Mouse (Mus musculus): Measurements from ENCODE around the gene Gm28043. TPM values are rescaled to one million over a fixed set of nuclear protein-coding genes. Genes with fewer than 3 reads are reported as not detected.
"Not testable (repeated sequence)": the region's sequence is repeated elsewhere in the genome, so short reads cannot be mapped to it uniquely, and the experiment has no call there.

Gene Gm28043
- polyA plus RNA-seq, 1 experiment from 2014 or later = 2.6 TPM

DNA sequence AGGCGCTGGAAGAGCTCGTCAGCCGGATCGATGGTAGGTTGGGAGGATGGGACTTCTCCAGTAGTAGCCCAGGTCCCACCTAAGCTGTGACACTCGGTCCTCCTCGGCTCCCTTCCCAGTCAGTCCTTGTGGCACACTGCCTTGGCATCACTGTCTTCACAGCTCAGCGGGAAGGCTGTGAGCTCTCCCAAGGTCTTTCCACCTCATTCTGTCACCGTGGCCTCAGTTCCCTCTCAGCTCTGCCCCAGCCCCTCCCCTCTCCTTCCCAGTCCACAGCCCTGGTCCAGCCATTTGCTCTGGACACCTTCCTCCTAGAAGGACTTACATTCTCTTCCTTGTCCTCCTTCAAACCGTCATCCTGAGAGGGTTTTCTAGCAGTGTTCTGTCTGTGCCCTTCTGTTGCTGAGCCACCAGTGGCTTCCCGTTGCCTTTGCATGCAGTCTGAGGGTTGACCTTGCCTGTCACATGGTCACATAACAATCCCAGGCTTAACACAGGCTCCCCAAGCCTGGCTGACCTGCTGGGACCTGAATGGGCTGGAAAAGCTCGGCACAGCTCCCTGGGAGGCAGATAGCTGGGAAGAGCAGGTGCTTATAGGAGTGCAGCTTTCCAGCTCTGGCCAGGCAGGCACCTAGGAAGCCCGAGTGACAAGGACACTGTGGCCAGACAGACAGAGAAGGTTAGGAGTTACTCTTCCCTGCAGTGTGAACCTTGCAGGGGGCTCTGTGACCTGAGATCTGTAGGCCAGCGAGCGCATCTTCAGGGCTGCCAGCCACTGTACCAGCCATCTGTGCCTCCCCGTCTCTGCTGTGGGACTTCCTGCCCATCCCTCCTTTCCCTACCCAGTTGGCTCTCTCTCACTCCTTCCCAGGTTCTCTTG is 18.5 kb upstream of the Gm28043 start:
- no peaks in the 10 kb centered on the region for H3K9me3 ChIP-seq
- no peaks in the 10 kb centered on the region for H3K27me3 ChIP-seq (replicated peaks)
- no peak overlapping the region for H3K4me3 ChIP-seq (replicated peaks)
- H3K4me2 ChIP-seq = no peak overlapping the region
- 0 out of 2 replicates have a peak, but pooled peaks have one; percentile 25 for ATAC-seq (ENCODE audit: insufficient read depth, low FRiP score, low read depth)
- peaks cover 25% of the 10 kb centered on the region for H3K36me3 ChIP-seq
- no peak overlapping the region for H3K9ac ChIP-seq
- WGBS = 85% methylated on average over 15 of the region's 15 CpGs
- no peak overlapping the region for H3K27ac ChIP-seq
- no peaks in the 10 kb centered on the region for H3K4me1 ChIP-seq

- Histone ChIP-seq H3K27me3 (replicated peaks) (no peaks in the 10 kb centered on the region), H3K9ac (no peak overlapping the region), H3K4me1 (no peaks in the 10 kb centered on the region), H3K9me3 (no peaks in the 10 kb centered on the region), H3K27ac (no peak overlapping the region), H3K4me2 (no peak overlapping the region), H3K4me3 (replicated peaks) (no peak overlapping the region), H3K36me3 (peaks cover 25% of the 10 kb centered on the region)
- WGBS = 85% methylated on average over 13 of the region's 13 CpGs
- 0 out of 2 replicates have a peak, but pooled peaks have one; percentile 22 for ATAC-seq (ENCODE audit: insufficient read depth, low FRiP score, low read depth)
Observed at GRCm38 (mm10) chr17:29596771-29597132, 17.9 kb upstream of the Gm28043 start.

- WGBS = 93% methylated on average over 14 of the region's 14 CpGs
- Histone ChIP-seq H3K27ac (no peak overlapping the region), H3K4me3 (replicated peaks) (no peak overlapping the region), H3K27me3 (replicated peaks) (no peaks in the 10 kb centered on the region), H3K4me1 (no peaks in the 10 kb centered on the region), H3K9me3 (no peaks in the 10 kb centered on the region), H3K36me3 (peaks cover 31% of the 10 kb centered on the region), H3K9ac (no peak overlapping the region), H3K4me2 (no peak overlapping the region)
- ATAC-seq (ENCODE audit: insufficient read depth, low FRiP score, low read depth) = no peak
Observed at GRCm38 (mm10) chr17:29599051-29599450, 15.6 kb upstream of the Gm28043 start.

GRCm38 (mm10) chr17:29599537-29599936 is 15.1 kb upstream of the Gm28043 start:
- 83% methylated on average over 8 of the region's 8 CpGs for WGBS
- Histone ChIP-seq H3K4me2 (no peak overlapping the region), H3K36me3 (peaks cover 30% of the 10 kb centered on the region), H3K4me1 (no peaks in the 10 kb centered on the region), H3K27ac (no peak overlapping the region), H3K4me3 (replicated peaks) (no peak overlapping the region), H3K27me3 (replicated peaks) (no peaks in the 10 kb centered on the region), H3K9me3 (no peaks in the 10 kb centered on the region), H3K9ac (no peak overlapping the region)
- ATAC-seq (ENCODE audit: insufficient read depth, low FRiP score, low read depth) = no peak

DNA sequence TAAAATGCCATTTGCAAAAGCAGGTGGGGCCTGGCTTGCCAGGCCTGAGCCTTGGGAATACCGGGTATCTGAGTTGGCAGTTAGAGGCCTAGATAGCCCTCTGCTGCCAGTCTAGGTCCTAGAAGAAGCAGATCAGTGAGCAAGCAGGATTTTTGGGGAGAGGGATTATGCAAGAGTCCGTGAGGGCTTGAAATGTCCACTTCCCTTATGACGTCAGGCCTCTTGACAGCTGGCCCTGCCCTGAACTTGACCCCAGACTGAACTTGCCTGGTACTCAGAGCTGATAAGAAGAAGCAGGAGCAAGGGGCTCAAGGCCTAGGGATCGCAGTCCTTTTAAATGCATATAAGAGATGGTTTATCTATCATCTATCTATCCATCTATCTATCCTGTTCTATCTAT is 13.3 kb upstream of the Gm28043 start:
- no peaks in the 10 kb centered on the region for H3K4me1 ChIP-seq
- 55% methylated on average over 4 of the region's 4 CpGs for WGBS
- no peak for ATAC-seq (ENCODE audit: insufficient read depth, low FRiP score, low read depth)
- no peak overlapping the region for H3K4me3 ChIP-seq (replicated peaks)
- no peak overlapping the region for H3K4me2 ChIP-seq
- H3K36me3 ChIP-seq = peaks cover 22% of the 10 kb centered on the region
- no peak overlapping the region for H3K9ac ChIP-seq
- no peaks in the 10 kb centered on the region for H3K27me3 ChIP-seq (replicated peaks)
- no peak overlapping the region for H3K27ac ChIP-seq
- H3K9me3 ChIP-seq = no peaks in the 10 kb centered on the region

DNA sequence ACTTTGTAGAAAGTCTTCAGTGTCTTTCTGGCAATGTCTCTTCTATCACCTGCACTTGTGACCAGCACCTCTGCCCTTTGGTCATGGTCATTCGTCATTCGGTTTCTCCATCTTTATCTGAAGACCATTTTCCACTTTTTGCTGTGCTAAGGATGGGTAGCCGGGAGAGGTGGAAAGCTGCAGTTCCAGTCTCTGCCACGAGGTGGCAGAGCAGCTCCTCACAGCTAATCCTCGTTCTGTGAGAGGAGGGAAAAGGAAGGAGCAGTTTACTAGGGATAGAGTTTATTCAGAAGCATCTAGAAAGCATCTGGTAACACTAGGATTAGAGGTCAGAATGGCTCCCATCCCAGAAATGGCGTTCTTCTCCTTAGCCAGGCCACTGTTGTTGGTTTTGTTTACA is 11.4 kb upstream of the Gm28043 start:
- Histone ChIP-seq H3K36me3 (peaks cover 22% of the 10 kb centered on the region), H3K9ac (no peak overlapping the region), H3K4me1 (no peaks in the 10 kb centered on the region), H3K4me2 (no peak overlapping the region), H3K27me3 (replicated peaks) (no peaks in the 10 kb centered on the region), H3K27ac (no peak overlapping the region), H3K4me3 (replicated peaks) (no peak overlapping the region), H3K9me3 (no peaks in the 10 kb centered on the region)
- ATAC-seq (ENCODE audit: insufficient read depth, low FRiP score, low read depth) = no peak
- WGBS = 17% methylated on average over 6 of the region's 6 CpGs

GRCm38 (mm10) chr17:29613453-29613852 is 1.2 kb upstream of the Gm28043 start:
- ATAC-seq (ENCODE audit: insufficient read depth, low FRiP score, low read depth); H3K36me3 ChIP-seq; H3K27ac ChIP-seq; H3K27me3 ChIP-seq (replicated peaks); H3K9me3 ChIP-seq; H3K4me2 ChIP-seq; H3K4me3 ChIP-seq (replicated peaks); H3K9ac ChIP-seq: not testable (repeated sequence)
- peaks cover 24% of the 10 kb centered on the region for H3K4me1 ChIP-seq
- 86% methylated on average over 5 of the region's 5 CpGs for WGBS

DNA sequence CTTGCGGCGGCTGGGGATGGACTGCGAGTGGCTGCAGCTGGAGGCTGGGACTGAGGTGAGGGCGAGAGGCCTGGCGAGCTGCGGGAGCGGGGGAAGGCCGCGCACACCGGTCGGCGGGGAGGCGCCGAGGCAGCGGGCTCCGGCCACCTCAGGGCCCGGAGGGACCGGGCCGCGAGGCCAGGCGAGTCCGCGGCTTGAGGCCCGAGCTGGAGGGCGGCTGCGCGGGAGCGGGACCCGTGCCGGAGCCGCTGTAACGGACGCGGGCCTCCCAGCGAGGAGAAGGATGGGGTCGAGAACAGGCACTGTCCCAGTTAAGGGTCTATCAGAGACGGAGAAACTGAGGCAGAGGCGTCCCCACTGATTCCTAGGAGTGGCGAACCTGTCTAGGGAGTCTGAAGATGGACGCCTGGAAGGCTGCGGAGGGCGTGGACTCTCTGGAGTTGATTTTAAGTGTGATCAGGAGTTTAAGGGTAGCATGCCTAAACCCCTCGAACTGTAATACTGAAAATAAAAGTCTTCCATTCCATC is 412 bp downstream of the Gm28043 start:
- Histone ChIP-seq H3K9ac (peak overlapping the region; percentile 99), H3K4me3 (replicated peaks) (peak overlapping the region; percentile 94), H3K36me3 (0 out of 2 replicates have a peak, but pooled peaks cover 5% of the 10 kb centered on the region), H3K4me2 (peak overlapping the region; percentile 77), H3K9me3 (no peaks in the 10 kb centered on the region), H3K27me3 (replicated peaks) (no peaks in the 10 kb centered on the region), H3K4me1 (peaks cover 24% of the 10 kb centered on the region), H3K27ac (peak overlapping the region; percentile 97)
- ATAC-seq (ENCODE audit: insufficient read depth, low FRiP score, low read depth) = peak; percentile 41
- WGBS = 0% methylated on average over 42 of the region's 43 CpGs

GRCm38 (mm10) chr17:29615616-29616015 is 940 bp downstream of the Gm28043 start:
- H3K4me1 ChIP-seq = peaks cover 24% of the 10 kb centered on the region
- WGBS = 10% methylated on average over 4 of the region's 4 CpGs
- no peaks in the 10 kb centered on the region for H3K27me3 ChIP-seq (replicated peaks)
- H3K9ac ChIP-seq = peak overlapping the region; percentile 99; the same call in 1 of the 2 replicates
- no peaks in the 10 kb centered on the region for H3K9me3 ChIP-seq
- peak overlapping the region; percentile 97 for H3K27ac ChIP-seq
- peak overlapping the region; percentile 94 for H3K4me3 ChIP-seq (replicated peaks)
- H3K4me2 ChIP-seq = peak overlapping the region; percentile 77
- ATAC-seq (ENCODE audit: insufficient read depth, low FRiP score, low read depth) = no peak
- H3K36me3 ChIP-seq = 0 out of 2 replicates have a peak, but pooled peaks cover 5% of the 10 kb centered on the region

DNA sequence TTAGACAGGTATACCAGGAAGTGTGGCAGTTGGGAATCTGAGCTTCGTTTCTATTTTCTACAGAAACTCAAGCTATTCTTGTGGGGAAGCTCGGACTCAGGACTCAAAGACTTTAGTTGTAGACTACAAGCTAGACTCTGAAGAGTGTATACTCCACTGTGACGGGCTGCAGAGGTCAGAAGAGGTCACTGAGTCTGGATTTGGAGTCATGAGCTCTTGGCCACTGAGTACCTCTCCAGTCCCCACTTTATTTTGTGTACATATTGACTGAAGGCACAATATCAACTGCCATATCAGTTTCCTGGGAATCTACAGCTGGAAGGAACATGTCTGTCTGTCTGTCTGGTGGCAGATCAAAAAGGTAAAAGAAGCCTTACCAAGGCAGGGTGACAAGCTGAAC is 4.6 kb downstream of the Gm28043 start:
- H3K27ac ChIP-seq = no peak overlapping the region
- H3K27me3 ChIP-seq (replicated peaks) = no peaks in the 10 kb centered on the region
- ATAC-seq (ENCODE audit: insufficient read depth, low FRiP score, low read depth) = no peak
- H3K4me2 ChIP-seq = no peak overlapping the region
- H3K36me3 ChIP-seq = peaks cover 26% of the 10 kb centered on the region
- H3K4me3 ChIP-seq (replicated peaks) = no peak overlapping the region
- WGBS = 80% methylated on average over 3 of the region's 3 CpGs
- H3K4me1 ChIP-seq = peaks cover 18% of the 10 kb centered on the region
- no peaks in the 10 kb centered on the region for H3K9me3 ChIP-seq
- no peak overlapping the region for H3K9ac ChIP-seq

- no peak for ATAC-seq (ENCODE audit: insufficient read depth, low FRiP score, low read depth)
- 91% methylated on average over 8 of the region's 8 CpGs for WGBS
- H3K4me2 ChIP-seq = no peak overlapping the region
- H3K27ac ChIP-seq = no peak overlapping the region
- no peaks in the 10 kb centered on the region for H3K9me3 ChIP-seq
- no peak overlapping the region for H3K9ac ChIP-seq
- H3K27me3 ChIP-seq (replicated peaks) = no peaks in the 10 kb centered on the region
- H3K36me3 ChIP-seq = peaks cover 55% of the 10 kb centered on the region
- H3K4me1 ChIP-seq = no peaks in the 10 kb centered on the region
- H3K4me3 ChIP-seq (replicated peaks) = no peak overlapping the region
Observed at GRCm38 (mm10) chr17:29623488-29623887, 8.8 kb downstream of the Gm28043 start.

GRCm38 (mm10) chr17:29627285-29627684 is 12.6 kb downstream of the Gm28043 start:
- WGBS = 89% methylated on average over 9 of the region's 9 CpGs
- H3K4me3 ChIP-seq (replicated peaks) = no peak overlapping the region
- H3K27me3 ChIP-seq (replicated peaks) = no peaks in the 10 kb centered on the region
- H3K4me1 ChIP-seq = no peaks in the 10 kb centered on the region
- no peaks in the 10 kb centered on the region for H3K9me3 ChIP-seq
- H3K36me3 ChIP-seq = peaks cover 77% of the 10 kb centered on the region
- no peak overlapping the region for H3K9ac ChIP-seq
- no peak for ATAC-seq (ENCODE audit: insufficient read depth, low FRiP score, low read depth)
- no peak overlapping the region for H3K27ac ChIP-seq
- H3K4me2 ChIP-seq = no peak overlapping the region

Measured in stomach, embryonic 15.5 days (tissue).